Mouse (Mus musculus): ENCODE data around the gene Ptgds.

Gene Ptgds

GRCm38 (mm10) chr2:25442682-25443081 is 27.2 kb downstream of the Ptgds start:
- no peak for DNase-seq (ENCODE audit: low spot score)

DNA sequence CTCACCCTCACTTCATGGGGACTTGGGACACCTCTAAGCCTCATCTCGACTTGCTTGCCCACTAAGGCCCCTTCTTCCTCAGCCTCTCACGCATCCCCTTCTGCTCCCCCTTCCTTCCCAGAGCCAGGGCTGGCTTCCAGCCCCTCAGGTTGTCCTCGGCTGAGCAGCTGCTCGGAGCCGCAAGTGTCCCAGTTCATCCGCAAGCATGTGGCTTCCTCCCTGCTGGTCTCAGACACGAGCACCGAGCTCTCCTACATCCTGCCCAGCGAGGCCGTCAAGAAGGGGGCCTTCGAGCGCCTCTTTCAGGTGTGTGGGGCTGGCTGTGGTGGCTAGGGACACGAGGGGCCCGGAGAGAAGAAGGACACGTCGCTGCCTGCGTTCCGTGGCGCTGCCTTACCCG is 28.8 kb downstream of the Ptgds start:
- no peak for DNase-seq (ENCODE audit: low spot score)

GRCm38 (mm10) chr2:25436286-25436820 is 33.5 kb downstream of the Ptgds start:
- DNase-seq (ENCODE audit: low spot score), result no peak

DNA sequence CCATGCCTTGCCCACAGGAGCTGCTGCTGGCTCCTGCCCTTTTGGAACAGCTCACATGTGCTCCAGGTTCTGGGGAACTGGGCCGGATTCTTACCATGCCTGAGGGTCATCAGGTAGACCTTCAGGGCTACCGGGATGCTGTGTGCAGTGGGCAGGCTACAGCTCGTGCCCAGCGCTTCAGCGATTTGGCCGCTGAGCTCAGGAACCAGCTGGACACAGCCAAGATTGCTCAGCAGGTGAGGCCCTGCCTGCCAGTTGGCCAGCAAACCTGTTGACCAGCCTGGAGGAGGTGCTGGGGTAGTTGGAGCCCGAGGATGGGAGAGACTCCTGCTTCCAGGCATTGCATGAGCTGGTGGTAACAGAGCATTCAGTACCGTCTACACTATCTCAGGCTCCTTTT is 35.6 kb downstream of the Ptgds start:
- DNase-seq (ENCODE audit: low spot score), result no peak

- no peak for DNase-seq (ENCODE audit: low spot score)
These were observed 36.7 kb downstream of the Ptgds start for GRCm38 (mm10) chr2:25433101-25433500.

GRCm38 (mm10) chr2:25432326-25433098 is 37.3 kb downstream of the Ptgds start:
- DNase-seq (ENCODE audit: low spot score), result no peak

DNA sequence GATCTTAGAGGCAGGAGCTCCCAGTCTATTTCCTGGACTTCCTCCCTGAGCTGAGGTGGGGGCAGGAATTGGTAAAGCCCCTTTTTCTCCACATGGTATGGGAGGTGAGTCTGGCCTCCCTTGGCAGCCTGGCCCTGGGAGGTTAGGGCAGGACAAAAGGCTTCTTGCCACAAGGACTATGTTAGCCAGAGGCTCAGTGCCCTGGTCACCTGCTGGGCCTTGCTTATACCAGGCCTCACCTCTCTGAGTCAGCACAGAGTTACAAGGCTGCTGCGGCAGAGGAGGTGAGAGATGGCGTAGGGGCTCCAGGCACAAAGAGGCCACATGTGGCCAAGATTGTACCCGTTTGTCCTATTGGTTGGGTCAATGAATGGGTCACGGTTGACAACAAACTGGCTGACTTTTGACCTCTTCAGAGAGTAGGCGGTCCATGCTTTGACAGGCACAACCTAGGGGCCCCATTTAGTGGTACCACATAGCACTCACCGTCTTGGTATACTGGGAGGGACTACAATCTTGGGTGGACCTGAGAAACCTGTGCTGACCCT is 38.5 kb downstream of the Ptgds start:
- DNase-seq (ENCODE audit: low spot score), result no peak

DNA sequence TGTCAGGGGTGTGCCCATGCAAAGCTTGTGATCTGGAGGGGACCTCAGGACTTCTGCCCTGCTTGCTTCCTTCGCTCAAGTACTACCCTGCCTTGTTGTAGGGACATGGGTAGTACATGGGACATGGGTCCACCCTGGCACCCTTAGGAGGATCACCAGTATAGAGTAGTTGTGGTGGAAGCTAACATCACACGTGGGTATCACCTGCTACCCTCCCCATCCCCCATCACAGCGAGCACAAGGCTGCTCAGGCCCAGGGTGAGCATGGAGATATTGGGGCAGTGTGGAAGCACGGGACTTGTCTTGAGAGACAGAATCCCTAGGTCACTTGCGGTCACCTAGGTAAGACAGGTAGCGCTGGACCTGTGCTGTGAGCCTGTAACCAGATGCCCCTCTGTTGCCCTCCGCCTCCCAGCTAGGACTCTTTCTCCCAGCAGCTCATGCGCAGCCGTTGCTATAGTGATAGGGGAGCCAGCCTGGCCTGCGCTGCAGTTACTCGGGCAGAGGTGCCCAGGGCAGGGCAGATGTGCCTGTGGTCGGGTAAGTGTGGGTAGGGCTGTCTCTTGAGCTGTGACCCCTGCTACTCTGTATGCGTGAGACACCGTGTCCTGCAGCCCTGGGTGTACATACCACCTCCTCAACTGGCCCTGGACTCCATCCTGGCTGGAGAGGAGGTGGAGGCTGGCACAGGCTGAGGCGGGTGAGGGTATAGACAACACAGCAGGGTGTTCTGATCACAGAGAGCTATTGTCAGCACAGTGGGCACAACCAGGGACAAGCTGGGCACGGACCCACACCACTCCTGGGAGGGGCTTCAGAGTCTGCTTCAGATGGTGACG is 39.2 kb downstream of the Ptgds start:
- DNase-seq (ENCODE audit: low spot score), result no peak

DNA sequence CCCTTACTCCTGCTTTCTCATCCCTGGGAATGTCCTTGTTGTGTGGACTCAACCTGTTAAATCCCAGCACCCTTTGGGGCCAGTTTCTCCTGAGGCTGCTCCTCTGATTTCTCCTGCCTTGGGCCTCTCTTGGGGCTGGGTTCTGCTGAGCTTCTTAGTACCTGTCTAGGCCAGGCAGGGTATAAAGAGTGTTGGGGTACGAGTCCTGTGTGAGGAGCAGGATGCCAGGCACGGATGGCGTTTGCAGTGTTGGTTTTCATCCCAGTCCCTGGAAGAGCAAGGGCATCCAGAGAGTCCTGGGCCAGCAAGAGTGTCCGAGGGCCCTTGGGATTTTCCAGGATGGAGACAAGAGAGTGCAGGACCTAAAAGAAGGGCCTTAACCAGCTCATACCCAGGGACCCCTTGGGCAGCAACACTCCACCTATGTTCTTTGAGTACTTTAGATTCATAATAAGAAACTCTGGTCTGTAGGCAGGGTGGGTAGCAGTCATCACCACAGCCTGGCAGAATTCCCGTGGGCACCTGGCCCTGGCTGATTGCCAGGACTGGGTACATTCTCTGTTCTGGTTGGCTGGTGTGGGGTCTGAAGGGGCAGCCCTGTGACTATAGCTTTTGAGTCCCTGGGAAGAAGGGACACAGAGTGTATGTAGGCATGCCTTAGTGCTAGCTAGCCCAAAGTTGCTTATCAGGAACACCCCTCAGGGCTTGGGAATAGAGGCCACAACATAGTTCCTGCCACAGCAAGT is 40.2 kb downstream of the Ptgds start:
- no peak for DNase-seq (ENCODE audit: low spot score)

DNA sequence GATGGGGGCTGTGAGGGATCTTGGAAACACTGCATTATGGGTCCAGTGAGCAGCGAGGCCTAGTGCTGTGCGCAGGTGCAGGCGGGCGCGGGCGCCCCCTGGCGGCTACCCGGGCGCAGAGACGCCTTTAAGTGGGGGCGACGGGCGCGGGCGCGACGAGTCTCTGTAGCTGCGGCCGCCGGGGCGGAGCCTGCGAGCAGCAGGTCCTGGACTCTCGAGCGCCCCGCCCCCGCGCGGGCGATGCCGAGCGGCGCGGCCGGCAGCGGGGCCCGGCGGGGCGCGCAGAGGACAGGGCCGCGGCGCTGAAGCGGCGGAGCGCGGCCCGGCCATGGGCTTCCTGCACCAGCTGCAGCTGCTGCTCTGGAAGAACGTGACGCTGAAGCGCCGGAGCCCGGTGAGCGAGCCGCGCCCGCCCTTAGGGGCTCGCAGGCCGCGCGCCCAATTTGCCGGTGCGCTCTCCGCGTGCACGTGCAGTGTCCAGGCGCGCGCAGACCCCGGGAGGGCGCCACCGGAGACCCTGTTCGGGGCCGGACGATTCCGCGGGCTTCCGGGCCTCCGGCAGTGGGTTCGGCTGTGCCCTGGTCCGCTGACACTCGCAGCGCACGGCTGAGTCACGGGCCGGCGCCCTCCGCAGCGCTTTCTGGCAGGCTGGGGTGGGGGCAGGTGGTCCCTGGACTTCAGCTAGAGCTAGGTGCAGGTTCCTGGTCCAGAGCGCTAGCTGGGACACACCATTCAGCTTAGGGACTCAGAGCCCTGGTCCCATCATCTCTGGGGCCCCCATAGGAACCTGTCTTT is 41.2 kb downstream of the Ptgds start, which contains the start of gene Abca2:
Gene Abca2, plus strand, starts transcription at position 262 of the 795 bp plus-strand sequence.
- peak; percentile 89 for DNase-seq (ENCODE audit: low spot score)

DNA sequence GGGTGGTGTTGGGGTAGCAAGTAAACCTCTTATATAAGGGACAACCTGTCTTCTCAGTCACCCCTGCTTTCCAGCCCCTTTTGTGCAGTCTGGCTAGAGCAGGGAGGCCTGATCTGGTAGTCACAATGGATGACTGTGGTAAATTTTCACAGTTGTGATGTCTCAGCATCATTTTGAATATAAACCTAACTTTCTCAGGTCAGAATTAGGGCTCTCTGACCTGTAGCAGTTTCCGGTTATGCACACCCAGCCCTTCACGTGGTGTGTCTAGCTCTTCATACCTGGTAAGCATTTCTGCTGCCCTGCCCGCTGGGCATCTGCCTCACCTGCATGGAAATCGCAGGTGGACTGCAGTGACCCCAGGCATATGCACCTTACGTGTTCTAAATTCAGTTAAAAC is 42.6 kb downstream of the Ptgds start:
- DNase-seq (ENCODE audit: low spot score), result no peak

GRCm38 (mm10) chr2:25426721-25427191 is 43.1 kb downstream of the Ptgds start:
- no peak for DNase-seq (ENCODE audit: low spot score)

- DNase-seq (ENCODE audit: low spot score), result no peak
These were observed 44.4 kb downstream of the Ptgds start for GRCm38 (mm10) chr2:25425481-25425880.

DNA sequence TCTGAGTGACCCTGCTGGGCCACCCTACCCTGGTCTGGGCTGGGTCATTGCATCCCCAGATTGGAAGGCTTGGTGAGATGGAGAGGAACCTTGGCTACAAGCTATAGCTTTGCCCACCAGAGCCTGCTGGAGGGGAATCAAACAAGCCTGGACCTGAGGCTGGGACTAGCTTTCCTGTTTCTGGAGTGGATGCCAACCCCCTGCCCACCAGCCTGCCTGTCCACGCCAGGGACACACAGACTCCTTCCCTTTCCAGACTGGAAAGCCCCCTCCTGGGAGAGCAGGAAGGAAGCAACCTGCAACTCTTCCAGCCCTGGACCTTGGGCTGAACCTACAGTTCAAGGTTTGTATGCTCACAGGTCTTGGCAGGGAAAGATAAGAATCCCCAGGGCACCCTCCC is 46.2 kb downstream of the Ptgds start:
- DNase-seq (ENCODE audit: low spot score), result no peak

- DNase-seq (ENCODE audit: low spot score), result no peak
These were observed 47.0 kb downstream of the Ptgds start, which contains the start of gene Fut7 for GRCm38 (mm10) chr2:25422587-25423410. Gene Fut7 (plus strand): TSS chr2:25423267.

DNA sequence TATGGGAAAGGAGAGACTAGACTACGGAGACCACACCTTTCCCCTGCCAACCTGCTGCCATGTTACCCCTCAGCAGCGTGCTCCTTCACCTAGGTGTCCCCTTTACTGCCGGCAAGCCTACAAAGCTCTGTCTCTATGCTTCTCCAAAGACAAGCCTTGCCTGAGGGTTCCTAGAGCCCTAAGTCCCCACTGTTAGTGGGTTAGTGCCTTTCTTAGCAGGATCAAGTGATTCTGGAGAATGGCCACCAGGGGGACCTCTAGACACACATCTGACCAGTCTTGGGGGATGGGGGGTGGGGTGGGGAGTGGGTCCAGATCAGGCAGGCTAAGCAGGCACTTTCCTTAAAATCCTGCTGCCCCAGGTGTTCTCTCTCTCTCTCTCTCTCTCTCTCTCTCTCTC is 48.0 kb downstream of the Ptgds start:
- no peak for DNase-seq (ENCODE audit: low spot score)

DNA sequence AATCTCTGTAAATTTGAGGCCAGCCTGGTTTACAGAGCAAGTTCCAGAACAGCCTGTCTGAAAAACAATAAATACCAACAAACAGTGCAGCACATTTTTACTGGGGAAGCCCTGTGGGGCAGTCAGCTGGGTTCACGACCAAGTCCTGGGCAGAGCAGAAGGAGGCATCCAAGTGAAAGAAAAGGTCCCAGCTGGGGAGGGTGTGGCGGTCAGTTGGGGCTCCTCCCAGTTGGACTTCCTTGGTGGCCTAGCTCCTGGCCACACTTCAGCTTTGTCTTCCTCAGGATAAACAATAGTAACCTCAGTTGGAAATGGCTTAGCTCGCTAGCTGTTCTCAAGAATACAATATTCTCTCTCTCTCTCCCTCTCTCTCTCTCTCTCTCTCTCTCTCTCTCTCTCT is 52.4 kb downstream of the Ptgds start:
- no peak for DNase-seq (ENCODE audit: low spot score)

Measured in ovary, adult 18-20 months (tissue).